Mouse (Mus musculus) limb, embryonic 11.5 days (tissue): Measurements from ENCODE around the gene 1700019D03Rik. TPM values are rescaled to one million over a fixed set of nuclear protein-coding genes. Genes with fewer than 3 reads are reported as not detected.

Source experiments
- ATAC-seq: fragments of 200-750 bp; cut with Nextera tagmentation; 2 replicates; pipeline ENCODE4 v1.8.0; 2017; ENCODE audit warnings: low read depth; ENCODE audit not compliant: insufficient number of reproducible peaks, low FRiP score, low TSS enrichment
- DNase-seq: peaks from one replicate; pipeline ENCODE4 v3.0.0-alpha.2; 2015; ENCODE audit warnings: low spot score
- H3K27ac ChIP-seq: fragments of 300-500 bp; sonication (generic); replicated peaks from 2 replicates; pipeline ENCODE4 v1.5.1; 2014; ENCODE audit warnings: low read depth, mild to moderate bottlenecking, low read length
- H3K27me3 ChIP-seq: fragments of 300-500 bp; sonication (generic); 2 replicates; pipeline ENCODE4 v1.6.1; 2014; ENCODE audit warnings: mild to moderate bottlenecking, low read length, mixed read lengths; ENCODE audit not compliant: control insufficient read depth, insufficient read depth
- H3K36me3 ChIP-seq: fragments of 300-500 bp; sonication (generic); 2 replicates; pipeline ENCODE4 v1.6.1; 2014; ENCODE audit warnings: mild to moderate bottlenecking, low read length, moderate library complexity, mixed read lengths; ENCODE audit not compliant: control insufficient read depth, insufficient read depth
- H3K4me1 ChIP-seq: fragments of 300-500 bp; sonication (generic); 2 replicates; pipeline ENCODE4 v1.6.1; 2014; ENCODE audit warnings: low read length, mixed read lengths; ENCODE audit not compliant: control insufficient read depth, insufficient read depth
- H3K4me2 ChIP-seq: fragments of 300-500 bp; sonication (generic); 2 replicates; pipeline ENCODE4 v1.6.1; 2014; ENCODE audit warnings: low read depth, mild to moderate bottlenecking, moderate library complexity; ENCODE audit not compliant: severe bottlenecking
- H3K4me3 ChIP-seq: fragments of 300-500 bp; sonication (generic); 2 replicates; pipeline ENCODE4 v1.5.1; 2014; ENCODE audit warnings: low read depth, low read length
- H3K9ac ChIP-seq: fragments of 300-500 bp; sonication (generic); 2 replicates; pipeline ENCODE4 v1.6.1; 2014; ENCODE audit warnings: mild to moderate bottlenecking, low read length
- H3K9me3 ChIP-seq: fragments of 300-500 bp; sonication (generic); 2 replicates; pipeline ENCODE4 v1.6.1; 2016; ENCODE audit warnings: low read length; ENCODE audit not compliant: control insufficient read depth
- WGBS: fragments of 180-500 bp; shearing (Covaris S2); extraction: QIAGEN DNeasy Blood & Tissue Kit; methylation state at CpG from one replicate; pipeline ENCODE4 v1.1.7; 2014; 5-methylcytosine and 5-hydroxymethylcytosine counted together
- polyA plus RNA-seq: library from polyadenylated mRNA; unstranded; fragments of >200 nt; fragmentation: Nextera tagmentation; extraction: Ambion mirVana; gene quantifications from 2 replicates; pipeline ENCODE4 v1.2.1, GENCODE M21; 2014

1700019D03Rik gene
- polyA plus RNA-seq, 1 experiment from 2014 or later: 1.5 TPM

DNA sequence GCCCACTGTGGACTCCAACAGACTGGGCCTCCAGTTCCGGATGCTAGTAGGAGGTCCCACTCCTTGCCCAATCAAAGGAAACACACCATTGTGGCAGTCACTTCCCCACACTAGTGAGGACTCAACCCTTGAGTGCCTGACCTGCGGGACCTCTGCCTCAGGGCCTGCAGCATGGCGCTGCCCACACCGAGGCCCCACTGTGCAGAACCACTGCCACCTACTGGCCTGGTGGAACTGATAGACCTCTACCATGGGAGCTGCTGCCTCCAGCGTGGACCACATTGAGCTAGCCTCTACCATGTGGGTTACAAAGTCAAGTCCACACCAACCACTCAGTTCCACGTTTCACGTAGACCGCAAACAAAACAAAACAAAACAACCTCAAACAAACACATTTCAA lies 55.4 kb downstream of the 1700019D03Rik start:
- H3K4me2 ChIP-seq: no peak overlapping the region
- DNase-seq (no peak), ATAC-seq (no peak)
- H3K4me1 ChIP-seq: no peaks in the 10 kb centered on the region
- H3K9ac ChIP-seq: no peak overlapping the region
- no peaks in the 10 kb centered on the region for H3K27me3 ChIP-seq
- H3K27ac ChIP-seq: no peak overlapping the region
- no peak overlapping the region for H3K4me3 ChIP-seq
- H3K9me3 ChIP-seq: no peaks in the 10 kb centered on the region
- no peaks in the 10 kb centered on the region for H3K36me3 ChIP-seq
- WGBS: 72% methylated on average over 8 of the region's 8 CpGs

- H3K27me3 ChIP-seq: no peaks in the 10 kb centered on the region
- H3K36me3 ChIP-seq: no peaks in the 10 kb centered on the region
- no peak overlapping the region for H3K9ac ChIP-seq
- no peak for ATAC-seq
- H3K9me3 ChIP-seq: no peaks in the 10 kb centered on the region
- no peaks in the 10 kb centered on the region for H3K4me1 ChIP-seq
- DNase-seq: no peak
- no peak overlapping the region for H3K4me2 ChIP-seq
- H3K4me3 ChIP-seq: no peak overlapping the region
- 81% methylated on average over 2 of the region's 2 CpGs for WGBS
- H3K27ac ChIP-seq: no peak overlapping the region
These were observed 56.9 kb downstream of the 1700019D03Rik start for GRCm38 (mm10) chr1:52963097-52963496.

DNA sequence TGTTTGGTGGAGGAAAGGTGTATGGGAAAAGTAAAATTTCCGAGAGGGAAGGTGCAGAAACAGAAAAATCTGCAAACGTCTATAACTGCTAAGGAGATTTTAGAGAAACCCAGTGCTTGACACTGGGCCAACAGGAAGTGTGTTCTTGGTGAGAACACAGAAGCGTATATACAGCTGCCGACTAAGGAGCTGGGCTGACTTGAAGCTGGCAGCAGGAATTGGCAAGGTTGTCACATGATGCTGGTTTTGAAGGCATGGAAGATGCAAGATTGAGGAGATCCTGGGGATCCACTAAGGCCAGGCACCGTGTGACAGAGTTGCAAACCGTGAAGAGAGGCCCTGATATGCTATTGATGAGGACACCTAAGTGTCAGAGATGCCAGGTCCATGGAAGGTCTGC lies 59.8 kb downstream of the 1700019D03Rik start:
- no peak for DNase-seq
- Histone ChIP-seq H3K4me2 (no peak overlapping the region), H3K4me3 (no peak overlapping the region), H3K9ac (no peak overlapping the region), H3K27me3 (no peaks in the 10 kb centered on the region), H3K4me1 (no peaks in the 10 kb centered on the region), H3K36me3 (no peaks in the 10 kb centered on the region), H3K9me3 (no peaks in the 10 kb centered on the region), H3K27ac (no peak overlapping the region)
- WGBS: 82% methylated on average over 6 of the region's 6 CpGs
- no peak for ATAC-seq

DNA sequence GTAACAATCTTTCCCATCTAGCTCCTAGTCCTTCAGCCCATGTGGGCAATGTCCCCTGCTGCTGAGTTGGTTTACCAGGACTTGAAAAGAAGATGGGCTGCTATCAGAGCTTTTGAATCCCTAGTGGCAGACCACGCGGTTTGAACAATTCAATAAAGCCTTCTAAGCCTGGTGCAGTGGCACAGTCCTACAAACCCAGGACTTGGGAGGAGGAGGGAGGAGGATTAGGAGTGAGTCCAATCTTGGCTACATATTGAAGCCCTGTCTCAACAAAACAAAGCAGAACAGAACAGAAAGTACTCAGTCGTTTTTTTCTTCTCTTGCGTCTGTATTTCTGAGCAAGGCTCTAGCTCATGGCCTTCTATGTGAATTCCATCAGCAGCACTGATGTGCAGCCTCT lies 63.2 kb downstream of the 1700019D03Rik start:
- WGBS: 79% methylated on average over 4 of the region's 4 CpGs
- Histone ChIP-seq H3K4me3 (no peak overlapping the region), H3K4me2 (no peak overlapping the region), H3K9ac (no peak overlapping the region), H3K9me3 (no peaks in the 10 kb centered on the region), H3K36me3 (no peaks in the 10 kb centered on the region), H3K27ac (no peak overlapping the region), H3K27me3 (0 out of 2 replicates have a peak, but pooled peaks cover 3% of the 10 kb centered on the region), H3K4me1 (no peaks in the 10 kb centered on the region)
- ATAC-seq (no peak), DNase-seq (no peak)

DNA sequence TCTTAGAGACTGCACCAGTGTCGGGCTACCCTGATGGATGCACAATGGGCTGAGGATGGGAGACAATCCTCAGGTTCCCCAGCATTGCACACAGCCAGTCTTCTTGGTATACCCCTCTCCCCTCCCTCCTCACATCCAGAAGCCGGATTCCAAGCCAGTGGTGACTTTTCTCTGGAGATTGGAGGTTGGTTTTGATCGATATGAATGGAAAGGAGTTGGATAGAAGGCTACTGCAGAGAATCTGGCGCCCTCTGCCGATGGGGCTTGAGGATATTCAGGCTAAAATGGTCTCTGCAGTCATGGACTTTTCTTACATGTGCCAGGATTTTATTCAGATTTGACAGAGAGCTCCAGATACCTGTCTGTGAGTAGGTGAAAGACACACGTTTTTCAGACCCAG lies 64.9 kb downstream of the 1700019D03Rik start:
- 0 out of 2 replicates have a peak, but pooled peaks cover 3% of the 10 kb centered on the region for H3K27me3 ChIP-seq
- no peaks in the 10 kb centered on the region for H3K9me3 ChIP-seq
- H3K27ac ChIP-seq: no peak overlapping the region
- no peaks in the 10 kb centered on the region for H3K36me3 ChIP-seq
- ATAC-seq: no peak
- no peak overlapping the region for H3K4me3 ChIP-seq
- no peaks in the 10 kb centered on the region for H3K4me1 ChIP-seq
- H3K9ac ChIP-seq: no peak overlapping the region
- peak; percentile 49 for DNase-seq
- 34% methylated on average over 6 of the region's 6 CpGs for WGBS
- H3K4me2 ChIP-seq: no peak overlapping the region

GRCm38 (mm10) chr1:52954456-52954855 lies 65.5 kb downstream of the 1700019D03Rik start:
- H3K36me3 ChIP-seq: no peaks in the 10 kb centered on the region
- 94% methylated on average over 2 of the region's 2 CpGs for WGBS
- no peak for ATAC-seq
- H3K27ac ChIP-seq: no peak overlapping the region
- no peak overlapping the region for H3K4me2 ChIP-seq
- no peaks in the 10 kb centered on the region for H3K4me1 ChIP-seq
- H3K27me3 ChIP-seq: 0 out of 2 replicates have a peak, but pooled peaks cover 3% of the 10 kb centered on the region
- H3K9ac ChIP-seq: no peak overlapping the region
- no peak for DNase-seq
- no peaks in the 10 kb centered on the region for H3K9me3 ChIP-seq
- H3K4me3 ChIP-seq: no peak overlapping the region

DNA sequence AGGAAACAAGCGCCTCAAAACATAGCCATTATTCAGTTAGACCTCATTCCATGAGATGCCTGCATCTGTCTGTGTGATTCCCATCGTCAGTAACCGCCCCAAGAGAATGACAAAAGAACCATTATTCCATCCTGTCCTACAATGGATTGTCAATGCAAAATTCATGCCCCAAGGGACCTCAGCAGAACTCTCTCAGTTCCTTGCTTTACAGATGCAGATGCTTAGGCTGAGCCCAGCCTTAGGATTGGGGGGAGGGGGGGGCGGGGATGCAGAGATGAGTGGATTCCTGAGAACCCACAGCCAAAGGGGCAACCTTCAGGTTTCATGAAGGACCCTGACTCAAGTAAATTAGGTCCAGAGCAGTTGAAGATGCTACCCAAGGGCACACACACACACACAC lies 66.4 kb downstream of the 1700019D03Rik start:
- H3K4me3 ChIP-seq: no peak overlapping the region
- no peak for ATAC-seq
- H3K27me3 ChIP-seq: 0 out of 2 replicates have a peak, but pooled peaks cover 3% of the 10 kb centered on the region
- 16% methylated on average over 4 of the region's 4 CpGs for WGBS
- H3K4me1 ChIP-seq: no peaks in the 10 kb centered on the region
- H3K27ac ChIP-seq: no peak overlapping the region
- H3K4me2 ChIP-seq: no peak overlapping the region; the same call in 1 of the 2 replicates
- H3K9me3 ChIP-seq: no peaks in the 10 kb centered on the region
- H3K36me3 ChIP-seq: no peaks in the 10 kb centered on the region
- no peak for DNase-seq
- H3K9ac ChIP-seq: no peak overlapping the region

DNA sequence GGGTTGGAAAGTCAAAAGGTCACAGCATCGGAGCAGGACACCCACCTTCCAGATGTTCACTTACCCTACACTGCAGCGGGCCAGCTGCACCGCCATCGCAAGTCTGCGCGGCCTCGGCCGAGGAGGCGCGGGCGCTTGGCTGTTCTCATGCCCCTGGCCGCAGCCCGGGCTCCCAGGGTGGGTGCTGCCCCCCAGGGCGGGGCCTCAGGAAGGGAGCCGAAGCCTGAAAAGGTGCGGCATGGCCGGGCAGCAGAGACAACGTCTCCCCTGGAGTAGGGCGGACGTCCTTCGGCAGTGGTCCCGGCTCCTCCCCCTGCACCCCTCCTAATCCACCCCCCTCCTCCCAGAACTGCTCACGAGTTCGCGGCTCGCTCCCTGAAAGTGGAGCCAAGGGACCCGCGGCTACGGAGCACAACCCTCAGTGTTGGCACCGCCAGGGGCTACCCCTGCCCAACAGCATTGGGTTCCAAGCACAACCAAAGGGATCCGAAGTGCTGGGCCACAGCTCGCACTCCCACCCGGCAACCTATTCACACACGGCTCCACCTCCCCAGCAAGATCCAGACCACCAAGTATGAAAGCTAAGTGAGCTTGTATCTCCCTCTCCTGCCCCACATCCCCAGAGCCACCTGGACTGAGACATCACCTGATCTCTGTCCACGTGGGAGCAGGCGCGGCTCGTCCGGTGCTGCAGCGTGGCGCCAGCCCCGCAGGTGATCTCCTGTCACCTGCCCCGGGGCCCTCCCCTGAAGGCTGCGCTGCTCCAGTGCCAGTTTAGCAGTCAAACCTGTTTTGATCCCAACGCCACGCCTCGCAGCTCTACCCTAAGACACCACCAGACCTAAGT lies 67.2 kb downstream of the 1700019D03Rik start:
- Histone ChIP-seq H3K4me1 (no peaks in the 10 kb centered on the region), H3K4me2 (peak overlapping the region; percentile 96), H3K9me3 (no peaks in the 10 kb centered on the region), H3K36me3 (no peaks in the 10 kb centered on the region), H3K27me3 (0 out of 2 replicates have a peak, but pooled peaks cover 3% of the 10 kb centered on the region), H3K9ac (peak overlapping the region; percentile 53), H3K27ac (no peak overlapping the region), H3K4me3 (peak overlapping the region; percentile 54)
- ATAC-seq: peak; percentile 69
- DNase-seq: peak; percentile 51
- under 1% methylated on average over 47 of the region's 47 CpGs for WGBS
